Mouse (Mus musculus) right cerebral cortex, adult 2 months (tissue): ENCODE results near the gene Mid1.
"Not testable (repeated sequence)": the region's sequence is repeated elsewhere in the genome, so short reads cannot be mapped to it uniquely, and the experiment has no call there.

ENCODE experiments used
- DNase-seq, 2 experiments: peaks; one replicate each; pipeline ENCODE4 v3.0.0; 2021 to 2022; ENCODE audit warnings: low spot score in 2 of 2

Gene Mid1

GRCm38 (mm10) chrX:169972131-169972530 is 287.1 kb downstream of the Mid1 start:
- DNase-seq, result not testable (repeated sequence)

- DNase-seq, result peak; percentile 4 to 5
These were observed 287.9 kb downstream of the Mid1 start for GRCm38 (mm10) chrX:169972791-169973494.

GRCm38 (mm10) chrX:169973806-169974205 is 288.8 kb downstream of the Mid1 start:
- DNase-seq, result peak; percentile 4 to 6

- DNase-seq, result peak in 1 of 2 experiments; percentile 11
These were observed 289.5 kb downstream of the Mid1 start for GRCm38 (mm10) chrX:169974456-169974855.

GRCm38 (mm10) chrX:169974974-169975373 is 290.0 kb downstream of the Mid1 start:
- peak; percentile 3 to 16 for DNase-seq

GRCm38 (mm10) chrX:169975681-169976131 is 290.7 kb downstream of the Mid1 start:
- DNase-seq, result peak; percentile 10 to 30

- not testable (repeated sequence) for DNase-seq
These were observed 291.3 kb downstream of the Mid1 start for GRCm38 (mm10) chrX:169976340-169976739.

GRCm38 (mm10) chrX:169977856-169978435 is 292.9 kb downstream of the Mid1 start:
- not testable (repeated sequence) for DNase-seq

GRCm38 (mm10) chrX:169978436-169979381 is 293.7 kb downstream of the Mid1 start:
- peak; percentile 85 to 90 for DNase-seq

GRCm38 (mm10) chrX:169979461-169980202 is 294.6 kb downstream of the Mid1 start:
- DNase-seq, result peak; percentile 47 to 80

- DNase-seq, result peak; percentile 25 to 45
These were observed 295.2 kb downstream of the Mid1 start for GRCm38 (mm10) chrX:169980203-169980556.

- DNase-seq, result peak in 1 of 2 experiments; percentile 12
These were observed 295.9 kb downstream of the Mid1 start for GRCm38 (mm10) chrX:169980809-169981289.

- peak; percentile 63 to 70 for DNase-seq
These were observed 296.8 kb downstream of the Mid1 start for GRCm38 (mm10) chrX:169981761-169982181.

GRCm38 (mm10) chrX:169982606-169983400 is 297.8 kb downstream of the Mid1 start:
- DNase-seq, result peak in 1 of 2 experiments; percentile 31

- DNase-seq, result peak in 1 of 2 experiments; percentile 19
These were observed 298.6 kb downstream of the Mid1 start for GRCm38 (mm10) chrX:169983401-169984165.

GRCm38 (mm10) chrX:169984331-169984730 is 299.3 kb downstream of the Mid1 start:
- DNase-seq, result not testable (repeated sequence)

- DNase-seq, result peak in 1 of 2 experiments; percentile 13
These were observed 299.9 kb downstream of the Mid1 start for GRCm38 (mm10) chrX:169984853-169985252.

GRCm38 (mm10) chrX:169985796-169986195 is 300.8 kb downstream of the Mid1 start:
- peak; percentile 36 to 49 for DNase-seq
